Mouse (Mus musculus) ZHBTc4 (cell line): Measurements from ENCODE around the gene Akr1e1.
A peak's percentile ranks its signal among the peaks of the same experiment; 100 is the strongest.

Experiments
- DNase-seq: peaks from one replicate; pipeline ENCODE4 v3.0.0-alpha.2; 2011; ENCODE audit warnings: low read depth, low spot score

The Akr1e1 gene

DNA sequence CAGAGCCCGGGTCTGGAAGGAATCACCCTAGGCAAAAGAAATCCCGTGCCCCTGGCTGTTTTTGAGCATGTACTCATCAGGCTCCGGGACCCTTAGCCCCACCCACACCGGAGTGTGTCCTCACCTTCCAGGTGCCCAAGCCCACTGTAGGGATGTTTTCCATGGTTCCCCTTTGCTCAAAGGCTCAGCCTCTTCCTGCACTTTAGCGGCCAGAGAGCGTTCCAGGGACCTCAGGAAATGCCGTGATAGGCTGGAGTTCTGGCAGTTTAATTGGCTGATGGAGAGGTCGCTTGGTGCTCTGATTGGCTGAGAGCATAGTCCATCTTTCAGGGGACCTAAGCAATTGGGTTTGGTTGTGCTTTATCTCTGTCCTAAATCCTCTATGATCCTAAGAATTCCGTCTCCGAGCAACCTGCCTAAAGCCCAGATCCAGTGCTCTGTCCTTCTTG is at the start of gene Akr1e1:
Gene Akr1e1, minus strand, starts transcription at position 214 of the 449 bp plus-strand sequence.
- DNase-seq, result peak; percentile 96

DNA sequence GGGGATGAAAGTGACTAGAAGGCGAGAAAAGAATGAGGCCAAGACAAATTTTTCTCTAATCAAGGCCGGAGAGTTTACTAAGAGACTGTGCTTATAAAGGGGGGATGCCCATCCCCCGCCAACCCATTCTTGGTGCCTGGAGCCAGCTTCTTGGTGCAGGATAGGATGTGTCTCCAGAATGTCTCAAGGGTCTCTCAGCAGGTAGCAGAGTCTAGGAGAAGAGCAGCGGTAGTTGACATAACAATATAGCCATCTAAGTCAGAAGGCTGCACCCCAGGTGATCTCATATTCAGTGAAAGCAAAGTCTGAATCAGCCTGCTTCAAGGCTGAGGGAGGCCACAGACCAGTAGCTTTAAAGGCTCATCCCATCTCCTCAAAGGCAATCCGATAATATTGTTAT is 49.4 kb upstream of the Akr1e1 start:
- peak; percentile 70 for DNase-seq

DNA sequence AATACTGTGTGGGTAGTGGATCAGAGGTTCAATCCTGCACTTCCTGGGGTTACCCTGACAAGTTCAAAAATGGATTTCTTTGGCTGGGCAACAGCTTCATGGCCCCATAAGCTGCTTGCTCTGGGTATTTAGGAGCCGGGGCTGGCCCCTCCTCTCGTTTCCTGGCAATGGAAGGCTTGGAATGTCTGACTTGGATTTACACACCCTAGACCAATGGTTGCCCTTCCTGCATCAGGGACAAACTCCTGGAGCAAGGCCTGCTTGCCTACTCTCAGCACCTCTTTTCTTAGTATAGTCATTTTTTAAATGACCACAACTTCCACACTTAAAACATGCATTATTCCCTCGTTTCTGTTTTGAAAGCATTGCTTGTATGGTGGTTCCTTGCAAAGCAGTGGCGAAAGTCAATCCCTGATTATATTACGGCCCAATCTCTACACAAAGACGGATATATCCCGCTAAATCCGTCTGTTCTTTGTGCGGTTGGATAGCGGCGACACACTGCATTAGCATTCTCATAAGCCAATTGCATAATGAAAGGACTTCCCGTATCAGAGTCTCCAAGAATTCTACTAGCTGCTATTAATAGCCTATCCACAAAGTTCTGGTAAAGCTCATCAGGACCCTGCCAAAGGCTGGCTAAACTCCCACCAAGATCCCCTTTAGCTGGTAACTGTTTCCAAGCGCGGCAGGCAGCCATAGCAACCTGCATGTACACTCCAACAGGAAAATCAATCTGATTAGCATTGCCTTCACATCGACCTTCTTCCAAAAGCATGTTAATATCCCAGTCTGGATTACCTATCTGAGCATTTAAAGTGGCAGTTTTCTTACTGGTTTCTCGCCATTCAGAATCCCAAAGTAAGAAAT is 47.5 kb upstream of the Akr1e1 start:
- DNase-seq, result peak; percentile 26

DNA sequence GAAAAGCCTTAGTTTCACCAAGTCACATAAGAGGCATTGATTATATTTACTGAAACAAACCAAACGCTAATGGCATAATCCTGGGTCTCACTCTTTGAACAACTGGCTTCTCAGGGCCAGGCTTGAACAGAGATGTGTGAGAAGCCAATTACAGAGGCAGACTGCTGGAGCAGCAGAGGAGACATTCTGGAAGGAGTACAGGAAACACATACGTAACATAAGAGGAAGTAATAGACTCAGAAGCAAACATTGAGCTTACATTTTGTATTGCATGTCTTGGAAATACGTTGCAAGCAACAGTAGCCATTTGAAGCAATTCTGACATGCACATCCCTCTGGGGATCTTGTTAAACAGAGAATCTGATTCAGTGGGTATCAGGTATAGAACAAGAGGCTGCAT is 41.2 kb upstream of the Akr1e1 start:
- DNase-seq, result no peak

DNA sequence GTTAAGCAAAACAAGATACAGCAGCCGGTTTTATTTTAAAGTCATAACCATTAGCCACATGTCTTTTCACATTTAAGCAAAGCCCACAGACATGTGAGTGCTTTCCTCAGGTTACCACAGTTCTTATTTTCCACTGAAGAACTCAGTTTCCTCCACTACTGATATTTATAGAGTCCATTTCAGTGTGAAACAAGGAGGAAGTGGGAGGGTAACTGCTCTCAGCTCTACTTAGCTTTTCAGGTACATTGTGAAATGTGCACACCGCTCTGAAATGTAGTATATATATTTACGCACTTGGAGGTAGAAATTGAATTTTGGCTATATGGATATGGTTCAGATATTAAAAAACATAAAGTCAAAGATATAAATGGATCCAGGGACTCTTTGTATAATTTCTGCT is 36.3 kb upstream of the Akr1e1 start:
- no peak for DNase-seq

DNA sequence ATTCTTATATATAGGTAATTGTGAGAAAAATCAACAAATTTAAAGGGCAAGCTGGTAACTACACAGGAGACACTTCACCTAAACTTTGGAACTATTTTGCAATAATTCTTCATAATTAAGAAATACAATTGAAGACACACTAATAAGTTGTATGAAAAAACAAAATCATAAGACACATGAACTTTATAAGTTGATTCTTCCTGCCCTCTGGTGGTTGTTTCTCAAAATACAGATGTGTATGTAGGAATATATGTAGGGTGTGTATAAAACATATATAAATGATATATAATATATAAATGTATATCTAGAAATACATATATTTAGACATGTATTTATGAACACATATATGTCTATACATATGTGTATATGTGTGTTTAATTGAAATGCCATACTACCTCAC is 1.9 kb upstream of the Akr1e1 start:
- DNase-seq, result peak; percentile 16

DNA sequence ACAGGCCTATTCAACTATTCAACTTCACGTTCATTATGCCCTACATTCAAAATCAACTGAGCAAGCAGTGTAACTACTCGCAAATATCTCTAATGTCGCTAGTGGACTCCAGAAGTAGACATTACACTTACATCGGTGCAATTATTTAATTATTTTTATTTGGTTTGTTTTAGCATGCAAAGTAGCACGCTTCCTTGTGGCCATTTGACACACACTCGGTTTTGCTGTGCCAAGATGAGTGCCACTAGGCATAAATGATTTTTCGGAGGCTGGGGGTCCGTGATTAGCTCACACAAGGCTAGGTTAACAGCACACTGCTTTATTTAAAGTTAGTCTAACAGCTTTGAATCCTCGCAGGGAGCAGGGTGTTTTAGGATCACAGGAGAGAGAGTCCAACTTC is 444 bp downstream of the Akr1e1 start:
- DNase-seq, result no peak

DNA sequence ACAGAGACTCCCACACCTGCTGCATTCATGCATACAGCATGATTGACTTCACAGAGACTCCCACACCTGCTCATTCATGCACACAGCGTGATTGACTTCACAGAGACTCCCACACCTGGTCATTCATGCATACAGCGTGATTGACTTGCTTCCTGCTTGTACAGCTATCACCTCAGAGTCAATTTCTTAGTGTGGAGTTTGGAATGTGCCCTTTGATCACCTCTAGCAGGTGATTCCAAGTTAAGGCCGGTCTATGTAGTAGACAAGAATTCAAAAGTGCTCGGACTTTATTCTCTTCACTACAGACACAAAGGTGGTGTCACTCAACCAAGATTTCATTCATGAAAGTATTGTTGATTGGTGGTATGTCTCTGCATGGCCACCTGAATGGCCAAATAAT is 2.2 kb downstream of the Akr1e1 start:
- DNase-seq, result no peak

DNA sequence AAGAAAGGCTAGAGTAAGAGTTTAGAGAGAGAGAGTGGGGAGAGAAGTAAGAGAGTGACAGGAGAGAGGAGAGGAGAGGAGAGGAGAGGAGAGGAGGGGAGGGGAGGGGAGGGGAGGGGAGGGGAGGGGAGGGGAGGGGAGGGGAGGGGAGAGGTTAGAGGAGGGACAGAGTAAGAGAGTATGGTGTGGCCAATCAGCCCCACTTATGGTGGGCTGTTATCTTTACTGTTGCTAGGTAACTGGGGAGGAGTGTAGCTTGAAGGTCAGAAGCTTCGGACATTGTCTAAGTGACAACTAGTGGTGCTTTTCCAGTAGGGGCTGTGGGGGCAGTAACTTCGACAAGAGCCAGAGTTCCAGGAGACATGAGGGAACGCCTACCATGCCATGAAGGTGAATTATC is 5.5 kb downstream of the Akr1e1 start:
- peak; percentile 6 for DNase-seq

DNA sequence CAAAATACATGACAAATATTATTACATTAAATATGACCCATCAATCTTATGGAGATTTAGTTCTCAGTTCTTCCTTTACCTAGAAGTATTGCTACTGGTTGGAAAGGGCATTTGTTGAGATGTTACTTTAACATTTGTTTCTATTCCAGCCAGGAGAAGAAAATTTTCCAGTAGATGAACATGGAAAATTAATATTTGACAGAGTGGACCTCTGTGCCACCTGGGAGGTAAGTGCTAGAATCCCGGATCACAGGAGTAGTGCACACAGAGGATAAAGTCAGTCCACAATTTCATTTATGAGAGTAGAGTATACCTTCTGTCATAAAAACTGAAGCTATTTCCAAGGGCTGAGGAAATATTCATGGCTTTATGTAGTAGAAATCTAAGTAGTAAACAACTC is 32.1 kb downstream of the Akr1e1 start:
- no peak for DNase-seq

DNA sequence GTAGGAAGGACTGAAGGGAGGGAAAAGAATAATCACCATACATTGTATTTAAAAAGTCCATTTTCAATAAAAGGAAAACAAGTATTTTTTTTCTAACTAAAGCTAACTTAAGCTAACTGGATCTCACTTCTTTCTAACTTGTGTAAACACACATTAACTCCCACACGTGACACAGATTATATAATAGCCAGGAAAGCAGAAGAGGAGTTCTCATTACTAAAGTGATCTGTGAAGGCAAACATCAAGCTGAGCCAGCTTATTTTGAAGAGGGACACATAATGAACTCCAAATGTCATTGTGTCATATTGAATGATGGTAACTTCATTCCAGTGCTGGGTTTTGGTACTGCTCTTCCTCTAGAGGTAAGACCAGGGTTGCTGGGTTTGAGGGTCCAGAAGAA is 35.1 kb downstream of the Akr1e1 start, which contains the start of gene Akr1c21:
Gene Akr1c21, plus strand, starts transcription at position 205 of the 400 bp plus-strand sequence.
- no peak for DNase-seq

DNA sequence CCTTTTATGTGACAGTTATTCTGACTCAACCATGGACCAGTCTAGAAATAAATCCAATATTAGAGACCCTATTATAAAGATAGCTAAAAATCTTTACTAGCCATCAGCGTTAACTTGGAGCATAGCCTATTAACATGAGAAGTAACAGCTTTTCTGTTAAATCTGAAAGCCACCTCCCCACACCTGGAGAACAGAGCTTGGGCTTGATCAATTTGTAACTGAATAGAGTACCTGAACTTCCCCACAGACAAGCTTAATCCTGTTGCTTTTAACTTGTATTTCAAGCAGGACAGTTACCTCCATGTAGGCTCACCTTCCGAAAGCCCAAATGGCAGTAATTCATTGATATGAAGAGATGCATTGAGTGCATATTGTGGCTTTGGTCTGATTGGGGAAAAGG is 43.0 kb downstream of the Akr1e1 start:
- DNase-seq, result peak; percentile 52

DNA sequence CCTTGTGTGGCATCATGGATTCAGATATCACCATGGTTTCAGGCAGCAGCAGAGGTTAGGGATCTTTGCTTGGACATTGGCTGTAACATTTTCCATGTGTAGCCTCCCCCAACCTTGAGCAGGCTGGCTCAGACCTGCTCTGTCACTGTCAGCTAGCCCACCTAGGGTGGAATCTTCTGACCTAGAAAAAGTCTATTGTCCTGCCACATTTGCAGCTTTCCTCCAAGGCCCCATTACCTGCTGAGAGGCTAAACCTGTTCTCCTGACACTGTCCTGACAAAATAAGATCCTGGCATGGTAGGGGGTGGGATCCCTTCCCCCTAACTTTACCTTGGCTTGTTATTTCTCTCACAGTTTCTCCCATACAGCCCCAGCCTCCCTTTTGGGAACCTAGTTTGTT is 48.5 kb downstream of the Akr1e1 start:
- DNase-seq, result peak; percentile 46

DNA sequence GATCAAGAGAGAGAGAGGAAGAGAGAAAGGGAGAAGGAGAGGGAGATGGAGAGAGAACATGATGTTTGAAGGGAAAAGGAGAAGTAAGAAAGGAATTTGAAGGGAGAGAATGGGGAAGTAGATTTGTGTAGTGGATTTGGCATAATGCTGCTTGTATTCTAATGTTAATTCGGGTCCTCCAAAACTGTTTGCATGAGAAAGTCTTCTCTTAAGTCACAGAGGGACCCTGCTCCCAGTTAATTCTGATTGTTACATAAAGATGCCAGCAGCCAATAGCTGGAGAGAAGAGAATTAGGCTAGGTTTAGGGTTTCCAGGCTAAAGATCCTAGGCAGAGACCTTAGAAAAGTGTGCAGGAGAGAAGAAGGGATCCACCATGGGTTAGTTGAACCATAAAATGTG is 49.8 kb downstream of the Akr1e1 start:
- peak; percentile 73 for DNase-seq
